Mouse (Mus musculus): Measurements from ENCODE around the gene Adipoq.
"Not testable (repeated sequence)": the region's sequence is repeated elsewhere in the genome, so short reads cannot be mapped to it uniquely, and the experiment has no call there.

GRCm38 (mm10) chr16:23097290-23098104 is 48.8 kb upstream of the Adipoq start:
- not testable (repeated sequence) for TF ChIP-seq CTCF (IDR thresholded peaks at IDR 0.05; ENCODE audit: low read depth, low read length); POLR2A (IDR thresholded peaks at IDR 0.05; ENCODE audit: extremely low read depth, insufficient read depth, low read length)
